In the genomic region with DNA sequence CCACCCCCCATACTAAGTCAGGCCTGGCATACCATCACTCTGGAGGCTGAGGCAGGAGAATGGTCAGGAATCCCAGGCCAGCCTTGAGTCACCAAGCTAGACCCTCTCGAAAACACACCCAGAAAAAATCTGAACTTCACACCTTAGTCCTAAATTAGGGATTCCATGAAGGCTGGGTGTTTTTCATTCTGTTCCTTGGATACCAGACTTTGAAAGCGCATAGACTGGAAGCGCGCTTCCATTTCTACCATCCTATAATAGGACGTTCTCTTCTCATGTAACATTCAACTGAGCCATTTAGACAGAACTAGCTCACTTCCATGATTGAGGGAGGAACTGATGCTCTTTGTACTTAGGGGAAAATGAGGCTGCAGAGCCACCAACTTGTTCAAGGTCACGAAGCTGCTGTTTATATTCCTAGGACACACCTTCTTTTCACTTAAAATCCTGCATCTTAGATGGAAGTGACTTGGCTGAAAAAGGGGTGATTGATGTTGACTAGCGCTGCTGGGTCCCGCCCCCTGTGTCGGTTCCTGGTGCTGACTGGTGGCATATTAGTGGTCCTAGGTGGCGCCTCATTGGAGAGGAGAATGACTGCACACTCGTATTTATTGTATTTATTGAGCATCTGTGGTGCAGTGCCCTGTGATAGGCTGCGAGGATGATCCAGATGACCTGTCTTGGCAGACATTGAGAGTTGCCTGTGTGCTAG, we compare ENCODE assay signal across 8 mouse cellular contexts. TPM values are rescaled to one million over a fixed set of nuclear protein-coding genes. Genes with fewer than 3 reads are reported as not detected.
DNase-seq lines count a peak whose midpoint lies in the region; ATAC-seq and TF ChIP-seq lines count a peak whose summit lies in the region.

No protein-coding gene starts in this region.

- TF ChIP-seq POLR2A in myocyte (IDR thresholded peaks at IDR 0.05; ENCODE audit: insufficient read length, low read depth): no peak

- H3K4me1 ChIP-seq in lung, embryonic 16.5 days (replicated peaks; ENCODE audit: control insufficient read depth, insufficient read depth, low read length): peaks cover 12% of the 10 kb centered on the region
- H3K4me1 ChIP-seq in forebrain, postnatal 0 days (ENCODE audit: insufficient read depth): peaks cover 7% of the 10 kb centered on the region; the same call in 1 of the 2 replicates
- no peaks in the 10 kb centered on the region for H3K4me1 ChIP-seq in limb, embryonic 11.5 days (ENCODE audit: control insufficient read depth, insufficient read depth, low read length)

- peak overlapping the region; percentile 75 for H3K4me3 ChIP-seq in lung, embryonic 16.5 days (ENCODE audit: low read length)
- peak overlapping the region; percentile 75 for H3K4me3 ChIP-seq in forebrain, postnatal 0 days (ENCODE audit: low read depth, low read length)
- peak overlapping the region; percentile 69 for H3K4me3 ChIP-seq in limb, embryonic 11.5 days (ENCODE audit: low read depth, low read length)
- peak overlapping the region; percentile 10 for H3K4me3 ChIP-seq in myocyte

- H3K9me3 ChIP-seq in lung, embryonic 16.5 days (ENCODE audit: control insufficient read depth, low read length): no peaks in the 10 kb centered on the region
- H3K9me3 ChIP-seq in forebrain, postnatal 0 days (ENCODE audit: low read length): no peaks in the 10 kb centered on the region
- no peaks in the 10 kb centered on the region for H3K9me3 ChIP-seq in limb, embryonic 11.5 days (ENCODE audit: control insufficient read depth, low read length)

- H3K27ac ChIP-seq in lung, embryonic 16.5 days (ENCODE audit: low read length): peak overlapping the region; percentile 9; the same call in 1 of the 2 replicates
- peak overlapping the region; percentile 91 for H3K27ac ChIP-seq in forebrain, postnatal 0 days (ENCODE audit: low read depth, low read length)
- no peak overlapping the region for H3K27ac ChIP-seq in limb, embryonic 11.5 days (replicated peaks; ENCODE audit: low read depth, low read length)

- no peak for TF ChIP-seq CTCF in forebrain, postnatal 0 days (IDR thresholded peaks at IDR 0.05; ENCODE audit: low read depth)

- peak; percentile 39 for DNase-seq in CD4-positive, CD25-positive, alpha-beta regulatory T cell, adult 2 months (ENCODE audit: low read depth, low spot score)
- DNase-seq in lung, adult 18-20 months: no peak
- DNase-seq in forebrain, postnatal 0 days: peak; percentile 52
- DNase-seq in limb, embryonic 11.5 days (ENCODE audit: low spot score): no peak
- no peak for DNase-seq in ovary, postnatal 10 days (ENCODE audit: low spot score)

- no peaks in the 10 kb centered on the region for H3K27me3 ChIP-seq in lung, embryonic 16.5 days (ENCODE audit: control insufficient read depth, insufficient read depth, low read depth, low read length)
- no peaks in the 10 kb centered on the region for H3K27me3 ChIP-seq in forebrain, postnatal 0 days (ENCODE audit: insufficient read depth, low read length)
- H3K27me3 ChIP-seq in limb, embryonic 11.5 days (ENCODE audit: control insufficient read depth, insufficient read depth, low read length): no peaks in the 10 kb centered on the region
- no peaks in the 10 kb centered on the region for H3K27me3 ChIP-seq in myocyte (ENCODE audit: control insufficient read depth, insufficient read depth, insufficient read length)

- H3K79me2 ChIP-seq in myocyte (ENCODE audit: control insufficient read depth, insufficient read depth): peaks cover 6% of the 10 kb centered on the region

- peaks cover 5% of the 10 kb centered on the region; the same call in 1 of the 2 replicates for H3K36me3 ChIP-seq in lung, embryonic 16.5 days (ENCODE audit: control insufficient read depth, insufficient read depth, low read length)
- peaks cover 22% of the 10 kb centered on the region for H3K36me3 ChIP-seq in forebrain, postnatal 0 days (ENCODE audit: insufficient read depth)
- H3K36me3 ChIP-seq in limb, embryonic 11.5 days (ENCODE audit: control insufficient read depth, insufficient read depth, low read length): no peaks in the 10 kb centered on the region; the same call in 1 of the 2 replicates
- H3K36me3 ChIP-seq in myocyte (ENCODE audit: control insufficient read depth, insufficient read depth): peaks cover 4% of the 10 kb centered on the region

- peak overlapping the region; percentile 77 for H3K9ac ChIP-seq in lung, embryonic 16.5 days (ENCODE audit: low read length)
- peak overlapping the region; percentile 84 for H3K9ac ChIP-seq in forebrain, postnatal 0 days
- peak overlapping the region; percentile 77; the same call in 1 of the 2 replicates for H3K9ac ChIP-seq in limb, embryonic 11.5 days (ENCODE audit: low read length)

- WGBS in lung, embryonic 16.5 days: 64% methylated on average over 12 of the region's 12 CpGs
- 63% methylated on average over 12 of the region's 12 CpGs for WGBS in forebrain, postnatal 0 days
- 77% methylated on average over 12 of the region's 12 CpGs for WGBS in limb, embryonic 11.5 days

- ATAC-seq in CD4-positive, CD25-positive, alpha-beta regulatory T cell, adult 4 months: no peak
- no peak for ATAC-seq in lung, embryonic 16.5 days (ENCODE audit: low read depth)
- peak; percentile 5; the same call in 1 of the 2 replicates for ATAC-seq in forebrain, postnatal 0 days
- no peak; the same call in 1 of the 2 replicates for ATAC-seq in limb, embryonic 11.5 days (ENCODE audit: insufficient number of reproducible peaks, low FRiP score, low TSS enrichment, low read depth)

- H3ac ChIP-seq in myocyte (ENCODE audit: control insufficient read depth, insufficient read length): peak overlapping the region; percentile 97

- H3K4me2 ChIP-seq in lung, embryonic 16.5 days (ENCODE audit: low read depth, low read length): peak overlapping the region; percentile 85
- H3K4me2 ChIP-seq in forebrain, postnatal 0 days (ENCODE audit: low read depth): peak overlapping the region; percentile 81
- H3K4me2 ChIP-seq in limb, embryonic 11.5 days (ENCODE audit: low read depth, severe bottlenecking): peak overlapping the region; percentile 74
- peak overlapping the region; percentile 63 for H3K4me2 ChIP-seq in myocyte (ENCODE audit: low read depth)

TF ChIP-seq in myocyte, 11 proteins besides CTCF, POLR2A, EP300 and RAD21:
- TF ChIP-seq TCF12 (IDR thresholded peaks at IDR 0.05; ENCODE audit: insufficient read depth, poor library complexity, severe bottlenecking) (no peak), MAX (IDR thresholded peaks at IDR 0.05; ENCODE audit: low read depth) (no peak), MYOG (IDR thresholded peaks at IDR 0.05; ENCODE audit: control insufficient read depth in 1 of 3, insufficient read depth in 1 of 3, insufficient read length in 2 of 3, low read depth in 2 of 3) (no peak), TCF3 (IDR thresholded peaks at IDR 0.05; ENCODE audit: insufficient read length, low read depth) (no peak), REST (IDR thresholded peaks at IDR 0.05; ENCODE audit: insufficient read depth, insufficient read length) (no peak), POLR2AphosphoS2 (IDR thresholded peaks at IDR 0.05; ENCODE audit: insufficient read length, low read depth) (no peak), CEBPB (IDR thresholded peaks at IDR 0.05; ENCODE audit: insufficient read depth, poor library complexity, severe bottlenecking) (no peak), MYOD1 (IDR thresholded peaks at IDR 0.05; ENCODE audit: control insufficient read depth in 1 of 3, insufficient read length in 2 of 3, low read depth in 2 of 3) (no peak), SRF (IDR thresholded peaks at IDR 0.05; ENCODE audit: control insufficient read depth, insufficient read length, low read depth) (no peak), E2F4 (IDR thresholded peaks at IDR 0.05; ENCODE audit: insufficient read depth) (no peak), USF1 (IDR thresholded peaks at IDR 0.05; ENCODE audit: low read depth) (no peak)

RNA-seq across cellular contexts. Expression of a gene that starts 0.9 kb away (rescaled TPM):
- 10 to 100 TPM; 12.1 to 12.7 TPM for polyA plus RNA-seq in CD4-positive, CD25-positive, alpha-beta regulatory T cell, adult 4 months (2017; shearing (Covaris generic))
- 40.5 and 43.8 TPM in 2 replicates for polyA plus RNA-seq in lung, embryonic 16.5 days (2015; fragmentation: Nextera tagmentation; extraction: Ambion mirVana)
- total RNA-seq in forebrain, postnatal 0 days (2014; rRNA removed): 55.5 and 60.6 TPM in 2 replicates
- 41.4 and 42.3 TPM in 2 replicates for polyA plus RNA-seq in forebrain, postnatal 0 days (2015; fragmentation: Nextera tagmentation; extraction: Ambion mirVana)
- polyA plus RNA-seq in limb, embryonic 11.5 days (2014; fragmentation: Nextera tagmentation; extraction: Ambion mirVana): 51.8 and 54.4 TPM in 2 replicates
- 20.3 TPM for polyA plus RNA-seq in myocyte (2012; fragmentation: generic; extraction: Trizol)

RNA-seq across cellular contexts. Expression of a gene that starts 20.1 kb away (rescaled TPM):
- polyA plus RNA-seq in CD4-positive, CD25-positive, alpha-beta regulatory T cell, adult 4 months (2017; shearing (Covaris generic)): 10 to 100 TPM; 33.4 to 48.8 TPM
- 16.5 and 18.4 TPM in 2 replicates for polyA plus RNA-seq in lung, embryonic 16.5 days (2015; fragmentation: Nextera tagmentation; extraction: Ambion mirVana)
- total RNA-seq in forebrain, postnatal 0 days (2014; rRNA removed): 1.1 and 1.6 TPM in 2 replicates
- polyA plus RNA-seq in forebrain, postnatal 0 days (2015; fragmentation: Nextera tagmentation; extraction: Ambion mirVana): 4.7 and 5.5 TPM in 2 replicates
- 2.5 and 3.8 TPM in 2 replicates for polyA plus RNA-seq in limb, embryonic 11.5 days (2014; fragmentation: Nextera tagmentation; extraction: Ambion mirVana)
- polyA plus RNA-seq in myocyte (2012; fragmentation: generic; extraction: Trizol): 2.9 TPM

Comparison
In these comparisons a context has a peak if more than half of its experiments do, and no peak if none do; other contexts are left out.
1. DNase-seq: peak in CD4-positive, CD25-positive, alpha-beta regulatory T cell, adult 2 months (single experiment) and forebrain, postnatal 0 days (single experiment); none in lung, adult 18-20 months (0 of 2), limb, embryonic 11.5 days (single experiment) and ovary, postnatal 10 days (single experiment).
2. H3K4me3 ChIP-seq: peak in every context shown above with its lines; median percentile 75 in lung, embryonic 16.5 days; 75 in forebrain, postnatal 0 days; 69 in limb, embryonic 11.5 days; 10 in myocyte.
3. Peak in every context shown above with its lines, with median percentiles within 50 percentile points of each other: H3K4me2 ChIP-seq and H3K9ac ChIP-seq.